Comparison of ENCODE assay signal across 13 mouse cellular contexts in the genomic region with DNA sequence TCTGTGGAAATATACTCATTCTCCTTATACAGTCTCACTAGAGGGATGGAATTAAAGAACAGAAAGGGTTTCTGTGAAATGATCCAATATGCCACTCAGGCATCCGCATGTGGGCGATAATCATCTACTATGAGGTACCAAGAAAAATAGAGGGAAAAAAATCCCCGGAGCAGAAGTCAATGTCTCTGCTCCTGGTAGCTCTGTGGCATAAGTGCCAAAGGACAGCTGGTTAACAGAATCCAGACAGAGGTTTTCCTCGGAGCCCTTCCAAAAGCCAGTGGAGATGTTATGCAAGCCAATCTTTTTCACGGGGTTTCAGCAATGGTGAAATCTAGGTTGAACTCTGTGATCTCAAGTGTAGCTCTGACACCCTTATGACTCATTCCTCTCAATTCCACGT. TPM values are rescaled to one million over a fixed set of nuclear protein-coding genes. Genes with fewer than 3 reads are reported as not detected.
DNase-seq lines count a peak whose midpoint lies in the region; TF ChIP-seq lines count a peak whose summit lies in the region.
"Had no signal": no experiment of that assay in that cellular context is flagged by ENCODE, and none has a peak within 500 bp of the region (broad histone marks: within the 10 kb centered on the region; RNA-seq: fewer than 3 reads in every experiment).

No protein-coding gene starts in this region.

- peak overlapping the region; percentile 64 for H3K27ac ChIP-seq in cerebellum, adult 2 months (ENCODE audit: insufficient read depth, low read length)
- H3K27ac ChIP-seq: embryonic facial prominence, embryonic 13.5 days; forebrain, embryonic 12.5 days; kidney, postnatal 0 days had no signal

- WGBS in cerebellum, adult 2 months = 9% methylated on average over 6 of the region's 6 CpGs

- DNase-seq in cerebellum, adult 2 months = peak in 1 of 2 experiments; percentile 44
- no peak for DNase-seq in cerebellum, postnatal 25 days
- DNase-seq in kidney, adult 9 months = peak; percentile 26
- no peak for DNase-seq in kidney, adult 8-10 months
- DNase-seq in gonadal fat pad, adult 2 months (ENCODE audit: low read depth) = peak; percentile 47
- no peak for DNase-seq in layer of hippocampus, adult 9-11 months
- no peak for DNase-seq in natural killer cell, adult 2 months (ENCODE audit: low spot score in 2 of 2)
- DNase-seq: cerebellum, adult 11 months; right cerebral cortex, postnatal 14 days had no signal

- TF ChIP-seq CTCF in cerebellum, adult 2 months (IDR thresholded peaks at IDR 0.05; ENCODE audit: borderline replicate concordance, insufficient read depth, low read depth, low read length) = no peak
- TF ChIP-seq CTCF in C2C12 (IDR thresholded peaks at IDR 0.05; ENCODE audit: control insufficient read depth, insufficient read depth, insufficient read length) = no peak

- H3K79me2 ChIP-seq in C2C12 (ENCODE audit: control insufficient read depth, insufficient read depth) = peaks cover 28% of the 10 kb centered on the region

- no peaks in the 10 kb centered on the region for H3K79me3 ChIP-seq in C2C12 (ENCODE audit: low read depth)

- no peak overlapping the region for H3ac ChIP-seq in C2C12 (ENCODE audit: control insufficient read depth, insufficient read length, low read depth)

- TF ChIP-seq POLR2A in cerebellum, adult 2 months (IDR thresholded peaks at IDR 0.05; ENCODE audit: borderline replicate concordance, insufficient read depth, low read length) = no peak

- no peaks in the 10 kb centered on the region for H3K27me3 ChIP-seq in cerebellum, adult 2 months (ENCODE audit: control insufficient read depth, insufficient read depth, low read length)
- no peaks in the 10 kb centered on the region for H3K27me3 ChIP-seq in C2C12 (ENCODE audit: control insufficient read depth, insufficient read depth, insufficient read length)
- H3K27me3 ChIP-seq: embryonic facial prominence, embryonic 13.5 days; forebrain, embryonic 12.5 days had no signal

- no peak overlapping the region for H3K4me3 ChIP-seq in cerebellum, adult 2 months (replicated peaks; ENCODE audit: insufficient read depth, low read depth, low read length)
- no peak overlapping the region for H3K4me3 ChIP-seq in C2C12 (ENCODE audit: insufficient read depth, poor library complexity, severe bottlenecking)
- H3K4me3 ChIP-seq: embryonic facial prominence, embryonic 13.5 days; forebrain, embryonic 12.5 days had no signal

- no peaks in the 10 kb centered on the region for H3K36me3 ChIP-seq in C2C12 (ENCODE audit: control insufficient read depth, insufficient read depth)
- H3K36me3 ChIP-seq: embryonic facial prominence, embryonic 13.5 days; forebrain, embryonic 12.5 days had no signal

- H3K4me1 ChIP-seq in cerebellum, adult 2 months (ENCODE audit: control insufficient read depth, insufficient read depth, low read length) = peaks cover 63% of the 10 kb centered on the region
- H3K4me1 ChIP-seq: embryonic facial prominence, embryonic 13.5 days; forebrain, embryonic 12.5 days had no signal

TF ChIP-seq in C2C12, 6 proteins besides CTCF, POLR2A, EP300 and RAD21:
- TF ChIP-seq MYOD1 (IDR thresholded peaks at IDR 0.05; ENCODE audit: control insufficient read depth, insufficient read length, low read depth) (no peak), MYOG (IDR thresholded peaks at IDR 0.05; ENCODE audit: control insufficient read depth, extremely low read depth, insufficient read length) (no peak), FOSL1 (IDR thresholded peaks at IDR 0.05; ENCODE audit: insufficient read depth, low read length, poor library complexity, severe bottlenecking) (peak; percentile 23), USF1 (IDR thresholded peaks at IDR 0.05; ENCODE audit: low read depth) (no peak), MAX (IDR thresholded peaks at IDR 0.05) (no peak), CEBPB (IDR thresholded peaks at IDR 0.05; ENCODE audit: low read depth) (peak; percentile 90)

RNA-seq across cellular contexts. Expression of a gene that starts 11.6 kb away (rescaled TPM):
- 154 and 173 TPM in 2 replicates for polyA plus RNA-seq in cerebellum, adult 2 months (2012; rRNA removed)
- 3.3 TPM for polyA plus RNA-seq in C2C12 (2012; fragmentation: generic; extraction: Trizol)
- 11.0 and 12.7 TPM in 2 replicates for polyA plus RNA-seq in gonadal fat pad, adult 2 months (2012; rRNA removed)

Comparison
In these comparisons a context has a peak if more than half of its experiments do, and no peak if none do; other contexts are left out.
1. DNase-seq: peak in kidney, adult 9 months (single experiment) and gonadal fat pad, adult 2 months (single experiment); none in cerebellum, postnatal 25 days (0 of 2), kidney, adult 8-10 months (0 of 2), layer of hippocampus, adult 9-11 months (single experiment) and natural killer cell, adult 2 months (0 of 2).
2. RNA of a gene that starts 11.6 kb away (polyA plus RNA-seq): 154 to 173 TPM in cerebellum, adult 2 months; 11.0 to 12.7 TPM in gonadal fat pad, adult 2 months and 3.3 TPM in C2C12 (single experiment); every median in the first group is over 10 times any median in the second.